Mouse (Mus musculus) liver, embryonic 14.5 days (tissue): ENCODE results near the gene Mybphl.

ENCODE experiments used
- CTCF ChIP-seq: IDR thresholded peaks from 2 replicates; pipeline ENCODE4 v1.5.1; 2016; ENCODE audit warnings: antibody characterized with exemption, low read depth, control low read depth
- EP300 ChIP-seq: IDR thresholded peaks from 2 replicates; pipeline ENCODE4 v1.6.1; 2016; ENCODE audit warnings: antibody characterized with exemption, low read depth

GRCm38 (mm10) chr3:108324837-108325236 lies 39.9 kb upstream of the Mybphl start:
- TF ChIP-seq CTCF (no peak), EP300 (no peak)
